Mouse (Mus musculus): ENCODE measurements around the gene Nfia. TPM values are rescaled to one million over a fixed set of nuclear protein-coding genes. Genes with fewer than 3 reads are reported as not detected.

Gene Nfia
- total RNA-seq, 1 experiment, result 0.27 TPM

DNA sequence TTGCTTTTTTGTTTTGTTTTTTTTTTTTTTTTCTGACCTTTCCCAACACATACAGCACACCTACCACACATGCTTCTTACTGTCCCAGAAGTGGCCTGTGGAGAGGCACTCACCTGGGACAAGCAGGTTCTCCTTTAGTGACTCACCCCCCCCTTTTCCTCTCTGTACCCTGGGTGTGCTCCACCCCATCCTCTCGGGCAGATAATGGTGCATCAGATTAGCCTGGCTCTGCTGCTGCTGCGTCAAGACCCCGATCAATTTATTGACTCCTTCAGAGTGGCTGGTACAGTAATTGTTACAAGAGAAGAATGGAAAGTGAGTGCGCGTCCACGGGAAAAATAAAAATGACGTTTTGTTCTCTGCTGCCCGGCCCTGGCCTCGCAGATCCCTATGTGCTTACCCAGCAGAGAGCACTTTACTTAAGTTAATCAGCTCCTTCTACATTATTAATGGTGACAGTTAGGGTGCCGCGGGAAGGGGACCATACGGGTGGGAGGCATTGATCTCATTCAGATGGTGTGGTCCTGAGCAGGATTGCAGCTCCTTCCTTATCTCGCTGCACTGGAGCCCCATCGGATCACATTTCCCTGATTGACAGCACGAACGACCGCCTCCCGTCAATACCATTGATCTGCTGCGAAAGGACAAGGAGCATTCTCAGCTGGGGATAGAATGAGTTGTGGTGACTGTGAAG is 321.7 kb downstream of the Nfia start:
- no peak overlapping the region for H3K9ac ChIP-seq (ENCODE audit: insufficient read depth, low read depth, low read length, poor library complexity, severe bottlenecking)
- TF ChIP-seq CHD2 (IDR thresholded peaks at IDR 0.05; ENCODE audit: low read depth, low read length), result no peak
- TF ChIP-seq HCFC1 (IDR thresholded peaks at IDR 0.05; ENCODE audit: borderline replicate concordance, insufficient read depth, low read length), result no peak
- TF ChIP-seq ZC3H11A (IDR thresholded peaks at IDR 0.05; ENCODE audit: borderline replicate concordance, low read depth, low read length), result no peak
- TF ChIP-seq ZNF384 (IDR thresholded peaks at IDR 0.05; ENCODE audit: low read depth, low read length), result no peak
- no peak for TF ChIP-seq MAFK (IDR thresholded peaks at IDR 0.05; ENCODE audit: insufficient read depth, low read depth, low read length)
- H3K4me3 ChIP-seq (ENCODE audit: insufficient read depth in 1 of 2, low read depth in 1 of 2, low read length in 2 of 2, poor library complexity in 1 of 2, severe bottlenecking in 1 of 2), result no peak overlapping the region
- in situ Hi-C loops (cut with MboI; ENCODE audit: low sequenced_read_pairs in 2 of 2, unreplicated experiment in 2 of 2), result no loop called here
- no peaks in the 10 kb centered on the region for H3K9me3 ChIP-seq (ENCODE audit: control insufficient read depth, insufficient read depth, low read depth, low read length)
- no peak overlapping the region for H3K27ac ChIP-seq (ENCODE audit: insufficient read depth, low read depth, low read length, poor library complexity, severe bottlenecking)
- no peaks in the 10 kb centered on the region for H3K4me1 ChIP-seq (ENCODE audit: control insufficient read depth in 2 of 2, insufficient read depth in 2 of 2, low read length in 2 of 2, poor library complexity in 1 of 2)
- H3K36me3 ChIP-seq (ENCODE audit: control insufficient read depth, insufficient read depth, low read length, poor library complexity, severe bottlenecking), result no peaks in the 10 kb centered on the region
- DNase-seq (ENCODE audit: low read depth, low spot score), result no peak

DNA sequence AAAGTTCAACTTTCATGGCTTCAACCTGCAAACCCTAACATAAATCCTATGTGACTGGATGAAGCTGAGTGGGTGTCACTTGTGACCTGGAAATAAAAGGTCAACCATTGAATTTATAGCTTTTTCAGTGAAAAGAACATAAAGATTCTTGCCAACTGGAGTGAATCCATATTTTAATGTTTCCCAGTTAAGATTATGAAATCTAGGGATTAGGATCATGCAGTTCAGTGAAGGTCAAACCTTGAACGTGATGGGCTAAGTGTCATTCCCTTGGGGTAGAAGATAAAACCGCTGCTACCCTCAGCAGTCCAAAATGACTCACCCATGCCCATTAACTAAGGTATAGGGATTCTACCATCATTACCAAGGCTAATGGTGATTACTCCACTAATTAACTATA is 322.5 kb downstream of the Nfia start:
- in situ Hi-C loops (cut with MboI; ENCODE audit: low sequenced_read_pairs in 2 of 2, unreplicated experiment in 2 of 2), result no loop called here
- Histone ChIP-seq H3K9me3 (ENCODE audit: control insufficient read depth, insufficient read depth, low read depth, low read length) (no peaks in the 10 kb centered on the region), H3K9ac (ENCODE audit: insufficient read depth, low read depth, low read length, poor library complexity, severe bottlenecking) (no peak overlapping the region), H3K4me1 (ENCODE audit: control insufficient read depth in 2 of 2, insufficient read depth in 2 of 2, low read length in 2 of 2, poor library complexity in 1 of 2) (no peaks in the 10 kb centered on the region), H3K4me3 (ENCODE audit: insufficient read depth in 1 of 2, low read depth in 1 of 2, low read length in 2 of 2, poor library complexity in 1 of 2, severe bottlenecking in 1 of 2) (no peak overlapping the region), H3K27ac (ENCODE audit: insufficient read depth, low read depth, low read length, poor library complexity, severe bottlenecking) (no peak overlapping the region), H3K36me3 (ENCODE audit: control insufficient read depth, insufficient read depth, low read length, poor library complexity, severe bottlenecking) (no peaks in the 10 kb centered on the region)
- DNase-seq (ENCODE audit: low read depth, low spot score), result no peak
- TF ChIP-seq ZC3H11A (IDR thresholded peaks at IDR 0.05; ENCODE audit: borderline replicate concordance, low read depth, low read length) (no peak), MAFK (IDR thresholded peaks at IDR 0.05; ENCODE audit: insufficient read depth, low read depth, low read length) (no peak), CHD2 (IDR thresholded peaks at IDR 0.05; ENCODE audit: low read depth, low read length) (no peak), ZNF384 (IDR thresholded peaks at IDR 0.05; ENCODE audit: low read depth, low read length) (no peak), HCFC1 (IDR thresholded peaks at IDR 0.05; ENCODE audit: borderline replicate concordance, insufficient read depth, low read length) (no peak)

DNA sequence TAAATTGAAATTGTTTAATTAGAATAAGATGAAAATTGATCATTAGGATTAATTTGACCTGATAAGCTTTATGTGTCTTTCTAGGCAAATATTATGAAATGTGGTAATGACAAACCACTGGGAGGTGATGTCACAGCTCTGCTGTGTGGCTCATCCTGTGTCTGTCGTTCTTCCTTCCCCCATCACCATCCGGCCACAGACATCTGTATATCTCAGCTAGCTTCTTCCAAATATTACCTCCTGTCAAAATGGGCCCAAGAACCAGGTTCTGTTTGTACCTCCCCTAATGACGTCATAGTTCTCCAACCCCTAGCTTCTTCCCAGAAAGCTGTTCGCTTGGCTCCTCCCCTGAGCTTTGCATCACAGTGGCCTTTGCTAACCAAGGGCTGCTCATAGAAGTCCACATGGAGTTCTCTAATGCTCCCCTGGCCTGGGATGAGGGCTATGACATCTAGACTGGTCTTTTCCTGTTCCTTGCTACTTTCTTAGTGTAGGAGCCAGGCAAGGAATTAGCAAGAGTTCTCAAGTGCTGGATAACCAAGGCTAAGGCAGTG is 324.6 kb downstream of the Nfia start:
- in situ Hi-C loops (cut with MboI; ENCODE audit: low sequenced_read_pairs in 2 of 2, unreplicated experiment in 2 of 2), result no loop called here
- no peaks in the 10 kb centered on the region for H3K9me3 ChIP-seq (ENCODE audit: control insufficient read depth, insufficient read depth, low read depth, low read length)
- H3K4me3 ChIP-seq (ENCODE audit: insufficient read depth in 1 of 2, low read depth in 1 of 2, low read length in 2 of 2, poor library complexity in 1 of 2, severe bottlenecking in 1 of 2), result no peak overlapping the region
- TF ChIP-seq ZNF384 (IDR thresholded peaks at IDR 0.05; ENCODE audit: low read depth, low read length) (no peak), ZC3H11A (IDR thresholded peaks at IDR 0.05; ENCODE audit: borderline replicate concordance, low read depth, low read length) (no peak), CHD2 (IDR thresholded peaks at IDR 0.05; ENCODE audit: low read depth, low read length) (no peak), MAFK (IDR thresholded peaks at IDR 0.05; ENCODE audit: insufficient read depth, low read depth, low read length) (no peak), HCFC1 (IDR thresholded peaks at IDR 0.05; ENCODE audit: borderline replicate concordance, insufficient read depth, low read length) (no peak)
- no peak overlapping the region for H3K9ac ChIP-seq (ENCODE audit: insufficient read depth, low read depth, low read length, poor library complexity, severe bottlenecking)
- no peak overlapping the region for H3K27ac ChIP-seq (ENCODE audit: insufficient read depth, low read depth, low read length, poor library complexity, severe bottlenecking)
- no peak for DNase-seq (ENCODE audit: low read depth, low spot score)
- no peaks in the 10 kb centered on the region for H3K4me1 ChIP-seq (ENCODE audit: control insufficient read depth in 2 of 2, insufficient read depth in 2 of 2, low read length in 2 of 2, poor library complexity in 1 of 2)
- no peaks in the 10 kb centered on the region for H3K36me3 ChIP-seq (ENCODE audit: control insufficient read depth, insufficient read depth, low read length, poor library complexity, severe bottlenecking)

DNA sequence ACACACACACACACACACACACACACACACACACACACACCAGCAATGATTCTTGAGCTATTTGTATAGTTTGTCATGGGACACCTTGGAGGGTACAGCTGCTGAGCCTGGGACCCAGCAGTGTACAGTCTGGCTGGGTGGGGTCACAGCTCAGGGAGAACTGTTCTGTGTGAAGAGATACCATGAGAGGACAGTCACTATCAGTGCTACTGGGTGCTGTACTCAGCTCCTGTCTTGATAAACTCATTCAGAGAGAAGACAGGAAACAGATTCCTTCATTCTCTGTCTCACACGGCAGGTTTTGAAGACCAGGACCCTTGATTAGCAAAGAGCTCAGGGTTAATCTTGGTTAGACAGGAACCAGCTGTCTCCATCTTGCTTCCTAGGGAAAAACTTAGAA is 326.1 kb downstream of the Nfia start:
- H3K9me3 ChIP-seq (ENCODE audit: control insufficient read depth, insufficient read depth, low read depth, low read length), result no peaks in the 10 kb centered on the region
- H3K9ac ChIP-seq (ENCODE audit: insufficient read depth, low read depth, low read length, poor library complexity, severe bottlenecking), result no peak overlapping the region
- TF ChIP-seq HCFC1 (IDR thresholded peaks at IDR 0.05; ENCODE audit: borderline replicate concordance, insufficient read depth, low read length) (no peak), ZNF384 (IDR thresholded peaks at IDR 0.05; ENCODE audit: low read depth, low read length) (no peak), MAFK (IDR thresholded peaks at IDR 0.05; ENCODE audit: insufficient read depth, low read depth, low read length) (no peak), ZC3H11A (IDR thresholded peaks at IDR 0.05; ENCODE audit: borderline replicate concordance, low read depth, low read length) (no peak), CHD2 (IDR thresholded peaks at IDR 0.05; ENCODE audit: low read depth, low read length) (no peak)
- H3K4me3 ChIP-seq (ENCODE audit: insufficient read depth in 1 of 2, low read depth in 1 of 2, low read length in 2 of 2, poor library complexity in 1 of 2, severe bottlenecking in 1 of 2), result no peak overlapping the region
- no peak for DNase-seq (ENCODE audit: low read depth, low spot score)
- in situ Hi-C loops (cut with MboI; ENCODE audit: low sequenced_read_pairs in 2 of 2, unreplicated experiment in 2 of 2), result no loop called here
- H3K27ac ChIP-seq (ENCODE audit: insufficient read depth, low read depth, low read length, poor library complexity, severe bottlenecking), result no peak overlapping the region
- H3K4me1 ChIP-seq (ENCODE audit: control insufficient read depth in 2 of 2, insufficient read depth in 2 of 2, low read length in 2 of 2, poor library complexity in 1 of 2), result no peaks in the 10 kb centered on the region
- H3K36me3 ChIP-seq (ENCODE audit: control insufficient read depth, insufficient read depth, low read length, poor library complexity, severe bottlenecking), result no peaks in the 10 kb centered on the region

Measured in ES-E14 (cell line).